Mouse (Mus musculus) MEL (cell line): ENCODE results near the gene Ablim1. TPM values are rescaled to one million over a fixed set of nuclear protein-coding genes. Genes with fewer than 3 reads are reported as not detected.

Experiments
- DNase-seq: peaks from one replicate; pipeline ENCODE4 v3.0.0; 2011; ENCODE audit warnings: low read depth, low spot score
- H3K27ac ChIP-seq: 2 replicates; pipeline ENCODE4 v1.5.1; 2012; ENCODE audit warnings: low read depth, mild to moderate bottlenecking, control low read depth, low read length, moderate library complexity; ENCODE audit not compliant: control insufficient read depth
- H3K27me3 ChIP-seq, 2 experiments: fragments of 150-350 bp in 1 of 2; sonication (generic) in 1 of 2; 2 replicates each; pipeline ENCODE4 v1.6.1; 2012; ENCODE audit warnings: low read length in 2 of 2, mild to moderate bottlenecking in 2 of 2, improper control_type of control experiment in 1 of 2, moderate library complexity in 1 of 2; ENCODE audit not compliant: insufficient read depth in 2 of 2, control insufficient read depth in 1 of 2
- H3K36me3 ChIP-seq, 2 experiments: 2 replicates each; pipeline ENCODE4 v1.6.1; 2012 to 2014; ENCODE audit warnings: low read length in 2 of 2, improper control_type of control experiment in 1 of 2, inconsistent platforms in 1 of 2, mild to moderate bottlenecking in 1 of 2; ENCODE audit not compliant: insufficient read depth in 2 of 2, control insufficient read depth in 1 of 2
- H3K4me1 ChIP-seq, 2 experiments: fragments of 150-350 bp in 1 of 2; sonication (generic) in 1 of 2; 2 replicates each; pipeline ENCODE4 v1.6.1; 2012; ENCODE audit warnings: low read length in 2 of 2, improper control_type of control experiment in 1 of 2, mild to moderate bottlenecking in 1 of 2; ENCODE audit not compliant: insufficient read depth in 2 of 2, control insufficient read depth in 1 of 2
- H3K4me3 ChIP-seq, 2 experiments: fragments of 150-350 bp in 1 of 2; sonication (generic) in 1 of 2; 2 replicates each; pipeline ENCODE4 v1.5.1; 2012; ENCODE audit warnings: low read depth in 2 of 2, low read length in 2 of 2, mild to moderate bottlenecking in 2 of 2, moderate library complexity in 2 of 2, control low read depth in 1 of 2, improper control_type of control experiment in 1 of 2; ENCODE audit not compliant: control insufficient read depth in 1 of 2, insufficient read depth in 1 of 2
- H3K79me2 ChIP-seq: 2 replicates; pipeline ENCODE4 v1.6.1; 2012; ENCODE audit warnings: mild to moderate bottlenecking, low read length, moderate library complexity; ENCODE audit not compliant: control insufficient read depth, poor library complexity, insufficient read depth
- H3K9ac ChIP-seq: 2 replicates; pipeline ENCODE4 v1.6.1; 2012; ENCODE audit warnings: low read depth, mild to moderate bottlenecking, control low read depth, low read length, moderate library complexity; ENCODE audit not compliant: control insufficient read depth, poor library complexity, severe bottlenecking
- H3K9me3 ChIP-seq: fragments of 150-350 bp; sonication (generic); replicated peaks from 2 replicates; pipeline ENCODE4 v1.6.1; 2012; ENCODE audit warnings: mild to moderate bottlenecking, low read length, improper control_type of control experiment, moderate library complexity; ENCODE audit not compliant: insufficient read depth
- CHD2 ChIP-seq: IDR thresholded peaks from 2 replicates; pipeline ENCODE4 v1.6.1; 2011; ENCODE audit warnings: low read length, improper control_type of control experiment
- E2F4 ChIP-seq: IDR thresholded peaks from 2 replicates; pipeline ENCODE4 v1.6.1; 2011; ENCODE audit warnings: low read depth, low read length, improper control_type of control experiment, borderline replicate concordance
- ELF1 ChIP-seq: IDR thresholded peaks from 2 replicates; pipeline ENCODE4 v1.6.1; 2014; ENCODE audit warnings: low read depth, mild to moderate bottlenecking, inconsistent platforms, low read length, improper control_type of control experiment, moderate library complexity
- EP300 ChIP-seq, 2 experiments: IDR thresholded peaks; 2 replicates each; pipeline ENCODE4 v1.6.1; 2011; ENCODE audit warnings: improper control_type of control experiment in 2 of 2, low read length in 2 of 2, low read depth in 1 of 2, mild to moderate bottlenecking in 1 of 2
- ETS1 ChIP-seq: IDR thresholded peaks from 2 replicates; pipeline ENCODE4 v1.6.1; 2012; ENCODE audit warnings: low read depth, mild to moderate bottlenecking, inconsistent platforms, low read length, improper control_type of control experiment, moderate library complexity
- GABPA ChIP-seq: IDR thresholded peaks from 2 replicates; pipeline ENCODE4 v1.6.1; 2012; ENCODE audit warnings: low read depth, mild to moderate bottlenecking, inconsistent platforms, low read length, improper control_type of control experiment, moderate library complexity
- GATA1 ChIP-seq: IDR thresholded peaks from 2 replicates; pipeline ENCODE4 v1.6.1; 2011; ENCODE audit warnings: low read depth, low read length, improper control_type of control experiment
- JUND ChIP-seq: IDR thresholded peaks from 2 replicates; pipeline ENCODE4 v1.6.1; 2011; ENCODE audit warnings: low read depth, mild to moderate bottlenecking, improper control_type of control experiment, low read length
- KAT2A ChIP-seq: conservative IDR thresholded peaks from 2 replicates; pipeline ENCODE4 v1.6.1; 2012; ENCODE audit warnings: low read depth, low read length, improper control_type of control experiment, inconsistent platforms
- MAFK ChIP-seq: IDR thresholded peaks from 2 replicates; pipeline ENCODE4 v1.6.1; 2011; ENCODE audit warnings: low read depth, mild to moderate bottlenecking, low read length, improper control_type of control experiment, borderline replicate concordance
- MAX ChIP-seq: IDR thresholded peaks from 2 replicates; pipeline ENCODE4 v1.6.1; 2011; ENCODE audit warnings: low read length, improper control_type of control experiment
- MAZ ChIP-seq: IDR thresholded peaks from 2 replicates; pipeline ENCODE4 v1.6.1; 2012; ENCODE audit warnings: low read depth, mild to moderate bottlenecking, inconsistent platforms, low read length, improper control_type of control experiment
- MEF2A ChIP-seq: IDR thresholded peaks from 2 replicates; pipeline ENCODE4 v1.6.1; 2014; ENCODE audit warnings: low read depth, mild to moderate bottlenecking, inconsistent platforms, low read length, improper control_type of control experiment; ENCODE audit not compliant: poor library complexity, insufficient replicate concordance, severe bottlenecking; ENCODE audit errors: extremely low read depth
- MXI1 ChIP-seq: IDR thresholded peaks from 2 replicates; pipeline ENCODE4 v1.6.1; 2011; ENCODE audit warnings: mild to moderate bottlenecking, low read depth, low read length, improper control_type of control experiment
- MYB ChIP-seq: IDR thresholded peaks from 2 replicates; pipeline ENCODE4 v1.6.1; 2011; ENCODE audit warnings: mild to moderate bottlenecking, low read depth, low read length, improper control_type of control experiment
- MYC ChIP-seq: IDR thresholded peaks from 2 replicates; pipeline ENCODE4 v1.6.1; 2011; ENCODE audit warnings: low read depth, mild to moderate bottlenecking, low read length, improper control_type of control experiment, moderate library complexity
- NELFE ChIP-seq: IDR thresholded peaks from 2 replicates; pipeline ENCODE4 v1.6.1; 2011; ENCODE audit warnings: low read depth, low read length, improper control_type of control experiment
- POLR2AphosphoS2 ChIP-seq: IDR thresholded peaks from 2 replicates; pipeline ENCODE4 v1.6.1; 2011; ENCODE audit warnings: low read length, improper control_type of control experiment
- RAD21 ChIP-seq: IDR thresholded peaks from 2 replicates; pipeline ENCODE4 v1.6.1; 2011; ENCODE audit warnings: mild to moderate bottlenecking, low read depth, low read length, improper control_type of control experiment
- RCOR1 ChIP-seq: IDR thresholded peaks from 2 replicates; pipeline ENCODE4 v1.6.1; 2012; ENCODE audit warnings: low read depth, mild to moderate bottlenecking, inconsistent platforms, low read length, improper control_type of control experiment
- SIN3A ChIP-seq: IDR thresholded peaks from 2 replicates; pipeline ENCODE4 v1.6.1; 2012; ENCODE audit warnings: low read length, improper control_type of control experiment, inconsistent platforms
- SMC3 ChIP-seq: IDR thresholded peaks from 2 replicates; pipeline ENCODE4 v1.6.1; 2011; ENCODE audit warnings: low read depth, low read length, improper control_type of control experiment
- TBP ChIP-seq: IDR thresholded peaks from 2 replicates; pipeline ENCODE4 v1.8.0; 2011; ENCODE audit warnings: low read depth, low read length, improper control_type of control experiment
- USF1 ChIP-seq: IDR thresholded peaks from 2 replicates; pipeline ENCODE4 v1.6.1; 2014; ENCODE audit warnings: low read depth, mild to moderate bottlenecking, inconsistent platforms, low read length, improper control_type of control experiment, moderate library complexity
- ZKSCAN1 ChIP-seq: IDR thresholded peaks from 2 replicates; pipeline ENCODE4 v1.6.1; 2012; ENCODE audit warnings: low read depth, mild to moderate bottlenecking, inconsistent platforms, low read length, improper control_type of control experiment, moderate library complexity
- polyA plus RNA-seq, 2 experiments: library from polyadenylated mRNA; stranded (reverse) in 1 of 2; unstranded in 1 of 2; fragments of >175 nt in 1 of 2; fragments of >200 nt in 1 of 2; gene quantifications; 2 replicates each; pipeline versions ENCODE4 v1.2.1 to v1.2.4; 2012; ENCODE audit warnings: low replicate concordance in 2 of 2, low read depth in 1 of 2; ENCODE audit not compliant: insufficient read length in 2 of 2, insufficient read depth in 1 of 2, missing spikeins in 1 of 2
- total RNA-seq: library from RNA; depleted of rRNA; stranded (reverse); fragments of 300-350 nt; gene quantifications from 2 replicates; pipeline ENCODE4 v1.2.3, GENCODE M21; 2012

The Ablim1 gene
- total and polyA plus RNA-seq, 3 experiments, result not detected

DNA sequence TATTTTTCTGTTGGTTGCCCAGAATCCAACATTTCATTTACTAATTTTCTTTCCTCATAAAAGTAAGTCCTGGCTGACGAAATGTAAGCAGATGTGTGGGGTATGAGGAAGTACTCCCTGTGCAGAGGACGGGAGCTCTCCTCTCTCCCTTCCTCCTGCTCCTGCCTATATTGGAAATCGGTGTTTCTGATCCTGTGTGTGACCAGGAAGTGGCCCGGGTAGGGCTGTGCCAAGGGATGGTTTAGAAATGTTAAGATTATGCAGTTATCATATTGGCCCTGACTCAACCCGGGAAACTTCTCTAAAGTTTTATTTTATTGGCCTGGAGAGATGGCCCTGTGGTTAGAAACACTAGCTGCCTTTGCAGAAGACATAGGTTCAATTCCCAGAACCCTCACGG lies 40.0 kb upstream of the Ablim1 start:
- no peaks in the 10 kb centered on the region for H3K27me3 ChIP-seq
- peaks cover 7 to 22% of the 10 kb centered on the region in 2 experiments for H3K4me1 ChIP-seq
- peaks cover 0 to 26% of the 10 kb centered on the region in 2 experiments; a peak in 2 of 4 replicates for H3K36me3 ChIP-seq
- no peak overlapping the region for H3K4me3 ChIP-seq
- peak; percentile 58 for DNase-seq
- no peak overlapping the region for H3K9ac ChIP-seq
- H3K27ac ChIP-seq, result no peak overlapping the region
- TF ChIP-seq MYB, result no peak
- no peak for TF ChIP-seq RAD21
- no peak for TF ChIP-seq MYC
- TF ChIP-seq ETS1, result peak; percentile 42
- TF ChIP-seq MAZ, result no peak
- TF ChIP-seq TBP, result no peak
- peak; percentile 77 for TF ChIP-seq ELF1
- TF ChIP-seq MAX, result no peak
- TF ChIP-seq USF1, result no peak
- no peak for TF ChIP-seq CHD2
- TF ChIP-seq SIN3A, result no peak
- TF ChIP-seq RCOR1, result peak; percentile 39; the same call in 1 of the 2 replicates
- TF ChIP-seq JUND, result 0 out of 2 replicates have a peak, but pooled peaks have one; percentile 21
- 0 out of 2 replicates have a peak, but pooled peaks have one; percentile 3 for TF ChIP-seq MEF2A
- no peak for TF ChIP-seq MXI1
- TF ChIP-seq NELFE, result no peak
- TF ChIP-seq POLR2AphosphoS2, result peak; percentile 35; the same call in 1 of the 2 replicates
- no peak for TF ChIP-seq GABPA
- peak; percentile 42; the same call in 1 of the 2 replicates for TF ChIP-seq GATA1
- TF ChIP-seq EP300 (IDR thresholded peaks at IDR 0.05; ENCODE audit: low read depth in 1 of 2, low read length in 2 of 2), result peak; percentile 19 to 47; a peak in 3 of 4 replicates
- TF ChIP-seq ZKSCAN1, result no peak
- TF ChIP-seq E2F4, result no peak
- H3K79me2 ChIP-seq, result peaks cover 28% of the 10 kb centered on the region
- no peaks in the 10 kb centered on the region for H3K9me3 ChIP-seq

DNA sequence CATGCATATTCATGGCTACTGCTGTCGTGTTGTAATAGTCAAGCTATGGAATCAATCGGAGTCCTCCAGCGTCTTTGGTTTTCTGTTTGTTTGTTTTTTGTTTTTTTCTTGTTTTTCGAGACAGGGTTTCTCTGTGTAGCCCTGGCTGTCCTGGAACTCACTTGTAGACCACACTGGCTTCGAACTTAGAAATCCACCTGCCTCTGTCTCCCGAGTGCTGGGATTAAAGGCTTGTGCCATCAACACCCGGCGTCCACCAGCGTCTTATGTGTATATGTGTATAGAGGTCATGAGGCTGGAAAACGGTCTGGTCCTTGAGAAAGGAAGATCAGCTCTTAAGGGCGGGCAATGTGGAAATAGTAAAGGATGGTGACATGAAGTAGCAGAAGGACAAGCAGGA lies 39.3 kb upstream of the Ablim1 start:
- H3K4me1 ChIP-seq, result peaks cover 7 to 22% of the 10 kb centered on the region in 2 experiments
- TF ChIP-seq ZKSCAN1 (no peak), RAD21 (no peak), MXI1 (no peak), MAFK (no peak), SMC3 (no peak), KAT2A (no peak), E2F4 (no peak), CHD2 (no peak)

More for the DNA sequence above, 39.3 kb upstream of the Ablim1 start:
- Histone ChIP-seq H3K4me3 (no peak overlapping the region), H3K27me3 (no peaks in the 10 kb centered on the region), H3K27ac (no peak overlapping the region), H3K9me3 (no peaks in the 10 kb centered on the region), H3K36me3 (peaks cover 0 to 26% of the 10 kb centered on the region in 2 experiments; a peak in 2 of 4 replicates), H3K9ac (no peak overlapping the region), H3K79me2 (peaks cover 21% of the 10 kb centered on the region)
- DNase-seq, result no peak
